Mouse (Mus musculus) intestine, postnatal 0 days (tissue): ENCODE data around the gene Olfr1474. TPM values are rescaled to one million over a fixed set of nuclear protein-coding genes. Genes with fewer than 3 reads are reported as not detected.
"Not testable (repeated sequence)": the region's sequence is repeated elsewhere in the genome, so short reads cannot be mapped to it uniquely, and the experiment has no call there.

ENCODE experiments used
- ATAC-seq: fragments of 200-750 bp; cut with Nextera tagmentation; 2 replicates; pipeline ENCODE4 v1.8.0; 2017; ENCODE audit warnings: mild to moderate bottlenecking, moderate TSS enrichment, moderate library complexity
- H3K27ac ChIP-seq: fragments of 300-500 bp; sonication (generic); 2 replicates; pipeline ENCODE4 v1.5.1; 2014; ENCODE audit warnings: mild to moderate bottlenecking, low read depth, low read length, moderate library complexity
- H3K27me3 ChIP-seq: fragments of 300-500 bp; sonication (generic); replicated peaks from 2 replicates; pipeline ENCODE4 v1.6.1; 2014; ENCODE audit warnings: low read length, mixed read lengths; ENCODE audit not compliant: control insufficient read depth, insufficient read depth
- H3K36me3 ChIP-seq: fragments of 300-500 bp; sonication (generic); 2 replicates; pipeline ENCODE4 v1.6.1; 2014; ENCODE audit warnings: mild to moderate bottlenecking, moderate library complexity; ENCODE audit not compliant: control insufficient read depth, insufficient read depth
- H3K4me1 ChIP-seq: fragments of 300-500 bp; sonication (generic); replicated peaks from 2 replicates; pipeline ENCODE4 v1.6.1; 2014; ENCODE audit warnings: antibody characterized with exemption, low read length, mixed read lengths; ENCODE audit not compliant: control insufficient read depth, insufficient read depth
- H3K4me2 ChIP-seq: fragments of 300-500 bp; sonication (generic); replicated peaks from 2 replicates; pipeline ENCODE4 v1.6.1; 2014; ENCODE audit warnings: low read depth, mild to moderate bottlenecking, moderate library complexity
- H3K4me3 ChIP-seq: fragments of 300-500 bp; sonication (generic); 2 replicates; pipeline ENCODE4 v1.5.1; 2014; ENCODE audit warnings: low read depth, low read length
- H3K9ac ChIP-seq: fragments of 300-500 bp; sonication (generic); 2 replicates; pipeline ENCODE4 v1.6.1; 2014; ENCODE audit warnings: mild to moderate bottlenecking, low read depth, low read length
- H3K9me3 ChIP-seq: fragments of 300-500 bp; sonication (generic); 2 replicates; pipeline ENCODE4 v1.6.1; 2016; ENCODE audit warnings: mixed run types; ENCODE audit not compliant: control insufficient read depth
- CTCF ChIP-seq: sonication (generic); IDR thresholded peaks from 2 replicates; pipeline ENCODE4 v1.5.1; 2016; ENCODE audit warnings: low read depth, mild to moderate bottlenecking, control low read depth, antibody characterized with exemption, moderate library complexity
- WGBS: fragments of 180-500 bp; shearing (Covaris S2); extraction: QIAGEN DNeasy Blood & Tissue Kit; methylation state at CpG from one replicate; pipeline ENCODE4 v1.1.7; 2014; 5-methylcytosine and 5-hydroxymethylcytosine counted together
- polyA plus RNA-seq: library from polyadenylated mRNA; unstranded; fragments of >200 nt; fragmentation: Nextera tagmentation; extraction: Ambion mirVana; gene quantifications from 2 replicates; pipeline ENCODE4 v1.2.1, GENCODE M21; 2015

The Olfr1474 gene
- polyA plus RNA-seq, result not detected in 2 replicates

DNA sequence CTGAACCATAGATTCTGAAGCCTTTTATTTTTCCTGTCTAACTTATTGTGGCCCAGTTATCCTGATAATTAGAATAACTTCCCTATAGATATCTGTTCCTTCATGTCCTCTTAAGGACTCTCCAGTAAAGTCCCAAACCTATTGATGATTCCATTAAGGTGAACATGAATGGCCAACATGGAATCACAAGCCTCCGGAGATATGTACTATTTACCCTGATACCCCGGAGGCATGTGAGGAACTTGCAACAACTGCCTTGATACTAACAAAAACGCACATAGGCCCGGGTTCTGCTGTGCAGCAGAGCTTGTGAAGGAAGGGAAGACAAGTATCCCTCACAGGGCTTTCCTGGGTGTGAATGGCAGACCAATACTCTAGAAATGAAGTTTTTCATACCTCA is at the start of gene Olfr1474:
Olfr1474 (plus strand) TSS at position 301 of the 400 bp plus-strand sequence.
- H3K4me1 ChIP-seq, H3K4me2 ChIP-seq, ATAC-seq, H3K36me3 ChIP-seq, H3K9me3 ChIP-seq, H3K4me3 ChIP-seq, H3K27ac ChIP-seq, H3K27me3 ChIP-seq, H3K9ac ChIP-seq: not testable (repeated sequence)
- 76% methylated on average over 4 of the region's 4 CpGs for WGBS

DNA sequence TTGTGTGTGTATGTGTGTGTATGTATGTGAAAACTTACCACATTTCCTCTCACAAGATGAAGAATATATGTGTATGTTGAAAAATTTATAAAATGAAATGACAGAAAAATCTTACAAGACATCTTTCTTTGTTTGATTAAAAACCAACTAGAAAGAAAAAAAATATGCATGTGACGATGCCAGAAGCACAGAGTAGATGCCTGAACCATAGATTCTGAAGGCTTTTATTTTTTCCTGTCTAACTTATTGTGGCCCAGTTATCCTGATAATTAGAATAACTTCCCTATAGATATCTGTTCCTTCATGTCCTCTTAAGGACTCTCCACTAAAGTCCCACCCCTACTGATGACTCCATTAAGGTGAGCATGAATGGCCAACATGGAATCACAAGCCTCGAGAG is 26.3 kb upstream of the Olfr1474 start, which contains the start of gene Olfr1471:
Olfr1471 (plus strand) TSS at position 301 of the 400 bp plus-strand sequence.
- not testable (repeated sequence) for H3K9me3 ChIP-seq, H3K4me2 ChIP-seq, ATAC-seq, H3K36me3 ChIP-seq, H3K4me3 ChIP-seq, H3K4me1 ChIP-seq, H3K27me3 ChIP-seq, H3K27ac ChIP-seq, H3K9ac ChIP-seq
- WGBS, result 65% methylated on average over 2 of the region's 2 CpGs

DNA sequence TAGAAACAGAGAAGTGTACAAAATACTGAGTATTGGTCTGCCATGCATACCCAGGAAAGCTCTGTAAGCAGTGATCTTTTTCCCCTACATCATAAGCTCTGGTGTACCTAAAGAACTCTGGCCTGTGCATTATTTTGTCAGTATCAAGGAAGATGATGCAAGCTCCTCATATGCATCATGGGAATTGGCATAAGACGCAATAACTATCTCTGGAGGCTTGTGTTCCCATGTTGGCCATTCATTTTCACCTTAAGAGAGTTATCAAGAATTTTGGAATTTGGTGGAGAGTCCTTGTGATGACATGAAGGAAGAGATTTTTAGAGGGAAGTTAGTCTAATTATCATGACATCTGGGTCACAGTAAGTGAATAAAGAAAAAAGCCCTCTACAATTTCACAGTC is 13.4 kb upstream of the Olfr1474 start, which contains the start of gene Olfr1472:
Olfr1472 (minus strand) TSS at position 101 of the 400 bp plus-strand sequence.
- WGBS, result 79% methylated on average over 1 of the region's 1 CpGs

DNA sequence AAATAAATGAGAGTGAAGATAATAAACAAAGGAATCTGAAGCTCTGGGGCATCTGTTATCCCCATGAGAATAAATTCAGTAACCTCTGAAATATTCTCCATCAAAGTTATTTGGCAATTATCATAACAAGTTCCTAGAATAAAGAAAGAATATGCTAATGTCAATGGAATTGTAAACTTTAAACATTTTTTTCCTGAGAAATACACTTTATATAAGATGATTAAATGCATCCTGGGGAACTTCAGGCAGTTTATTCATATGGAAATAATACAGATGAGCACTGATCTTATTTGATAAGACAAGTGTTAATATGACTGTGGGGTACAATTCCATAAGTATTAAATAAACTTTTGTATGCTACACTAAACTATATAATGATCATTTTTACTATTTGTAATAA is 10.7 kb downstream of the Olfr1474 start, which contains the start of gene Olfr1475:
Olfr1475 (minus strand) TSS at position 101 of the 400 bp plus-strand sequence.
- Histone ChIP-seq H3K9ac (no peak within 1 kb of the TSS), H3K4me1 (no peaks in the 10 kb centered on the region), H3K27ac (no peak within 1 kb of the TSS)

More for the DNA sequence above, 13.4 kb upstream of the Olfr1474 start, which contains the start of gene Olfr1472:
- H3K36me3 ChIP-seq, result no peaks in the 10 kb centered on the region
- H3K9me3 ChIP-seq, result no peaks in the 10 kb centered on the region
- no peak within 1 kb of the TSS for H3K4me2 ChIP-seq
- H3K27ac ChIP-seq, result no peak within 1 kb of the TSS
- no peaks in the 10 kb centered on the region for H3K27me3 ChIP-seq
- ATAC-seq, result no peak
- no peak for TF ChIP-seq CTCF
- no peaks in the 10 kb centered on the region for H3K4me1 ChIP-seq
- no peak within 1 kb of the TSS for H3K4me3 ChIP-seq
- no peak within 1 kb of the TSS for H3K9ac ChIP-seq

DNA sequence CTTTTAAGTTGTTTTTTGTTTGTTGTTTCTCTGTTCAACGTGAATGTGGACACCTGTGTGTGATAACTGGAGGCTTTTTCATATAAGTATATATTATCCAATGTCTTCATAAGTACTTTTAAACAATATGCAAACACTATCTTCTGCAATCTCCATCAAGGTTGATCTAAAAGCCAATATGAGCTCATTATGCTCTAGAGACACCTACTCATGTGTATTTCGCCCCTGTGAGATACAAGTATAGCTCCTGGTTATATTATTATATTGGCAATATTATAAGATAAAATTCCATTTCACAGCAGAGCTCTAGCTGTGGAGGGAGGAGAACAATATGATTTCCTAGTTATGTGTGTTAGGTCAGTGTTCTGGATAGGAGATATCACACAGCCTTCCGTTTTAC is 30.9 kb downstream of the Olfr1474 start, which contains the start of gene Olfr1477:
Olfr1477 (plus strand) TSS at position 301 of the 400 bp plus-strand sequence.
- Histone ChIP-seq H3K36me3 (no peaks in the 10 kb centered on the region), H3K4me2 (no peak within 1 kb of the TSS), H3K4me1 (no peaks in the 10 kb centered on the region), H3K9me3 (no peaks in the 10 kb centered on the region; the same call in 1 of the 2 replicates), H3K4me3 (no peak within 1 kb of the TSS), H3K27me3 (no peaks in the 10 kb centered on the region), H3K27ac (no peak within 1 kb of the TSS), H3K9ac (no peak within 1 kb of the TSS)
- 70% methylated on average over 3 of the region's 3 CpGs for WGBS
- no peak for ATAC-seq
- no peak for TF ChIP-seq CTCF

More for the DNA sequence above, 10.7 kb downstream of the Olfr1474 start, which contains the start of gene Olfr1475:
- TF ChIP-seq CTCF, result no peak
- H3K4me2 ChIP-seq, result no peak within 1 kb of the TSS
- no peaks in the 10 kb centered on the region for H3K27me3 ChIP-seq
- ATAC-seq, result no peak
- H3K36me3 ChIP-seq, result no peaks in the 10 kb centered on the region
- no peak within 1 kb of the TSS for H3K4me3 ChIP-seq
- H3K9me3 ChIP-seq, result no peaks in the 10 kb centered on the region

Other genes starting within 250 kb of the Olfr1474 start
- gene Olfr1463, start 238.2 kb upstream of the Olfr1474 start, polyA plus RNA-seq, result not detected in 2 replicates
- gene Olfr1465, start 154.0 kb upstream of the Olfr1474 start, polyA plus RNA-seq, result not detected in 2 replicates
- not detected in 2 replicates for gene Olfr1466, start 130.7 kb upstream of the Olfr1474 start, polyA plus RNA-seq
- not detected in 2 replicates for gene Olfr1467, start 107.3 kb upstream of the Olfr1474 start, polyA plus RNA-seq
- gene Olfr1469, start 61.7 kb upstream of the Olfr1474 start, polyA plus RNA-seq, result not detected in 2 replicates
- gene Olfr1471, start 26.2 kb upstream of the Olfr1474 start, polyA plus RNA-seq, result not detected in 2 replicates
- not detected in 2 replicates for gene Olfr1472, start 13.5 kb upstream of the Olfr1474 start, polyA plus RNA-seq
- not detected in 2 replicates for gene Olfr1475, start 10.6 kb downstream of the Olfr1474 start, polyA plus RNA-seq
- not detected in 2 replicates for gene Olfr1477, start 31.0 kb downstream of the Olfr1474 start, polyA plus RNA-seq
- gene Olfr1480, start 58.3 kb downstream of the Olfr1474 start, polyA plus RNA-seq, result not detected in 2 replicates
- gene Olfr1484, start 113.9 kb downstream of the Olfr1474 start, polyA plus RNA-seq, result not detected in 2 replicates
- not detected in 2 replicates for gene Olfr1487, start 147.8 kb downstream of the Olfr1474 start, polyA plus RNA-seq
- not detected in 2 replicates for gene Olfr1489, start 162.1 kb downstream of the Olfr1474 start, polyA plus RNA-seq
- gene Olfr1490, start 181.5 kb downstream of the Olfr1474 start, polyA plus RNA-seq, result not detected in 2 replicates
- gene Olfr1491, start 227.7 kb downstream of the Olfr1474 start, polyA plus RNA-seq, result not detected in 2 replicates